Mouse (Mus musculus): ENCODE data around the gene Dab2ip. TPM values are rescaled to one million over a fixed set of nuclear protein-coding genes. Genes with fewer than 3 reads are reported as not detected.

Dab2ip gene
- total and polyA plus RNA-seq, 3 experiments: 0.02 to 2.2 (median 0.16) TPM

- Histone ChIP-seq H3K4me3 (ENCODE audit: low read depth, low read length) (no peak overlapping the region), H3K4me1 (ENCODE audit: insufficient read depth, low read depth, low read length) (no peaks in the 10 kb centered on the region), H3K27me3 (ENCODE audit: insufficient read depth, low read length) (peaks cover 40% of the 10 kb centered on the region), H3K36me3 (replicated peaks) (no peaks in the 10 kb centered on the region), H3K9me3 (replicated peaks) (no peaks in the 10 kb centered on the region)
- TF ChIP-seq TAL1 (conservative IDR thresholded peaks at IDR 0.05; ENCODE audit: low read depth, low read length): no peak
- TF ChIP-seq GATA2 (IDR thresholded peaks at IDR 0.05; ENCODE audit: borderline replicate concordance, low read depth, low read length): no peak
- TF ChIP-seq POLR2AphosphoS5 (IDR thresholded peaks at IDR 0.05; ENCODE audit: insufficient replicate concordance, low read depth, low read length): no peak
- no peak for TF ChIP-seq CTCF (IDR thresholded peaks at IDR 0.05; ENCODE audit: low read depth, low read length)
- no peak for TF ChIP-seq GATA1 (IDR thresholded peaks at IDR 0.05; ENCODE audit: borderline replicate concordance, low read length)
- ATAC-seq (ENCODE audit: extremely low read depth, insufficient number of reproducible peaks, low FRiP score, poor library complexity, severe bottlenecking) (no peak), DNase-seq (ENCODE audit: low spot score) (no peak)
Observed at GRCm38 (mm10) chr2:35750533-35751141, 192.6 kb downstream of the Dab2ip start.

GRCm38 (mm10) chr2:35751781-35752505 is 193.9 kb downstream of the Dab2ip start:
- Histone ChIP-seq H3K4me3 (ENCODE audit: low read depth, low read length) (no peak overlapping the region), H3K27me3 (ENCODE audit: insufficient read depth, low read length) (peaks cover 44% of the 10 kb centered on the region), H3K36me3 (replicated peaks) (no peaks in the 10 kb centered on the region), H3K9me3 (replicated peaks) (no peaks in the 10 kb centered on the region), H3K4me1 (ENCODE audit: insufficient read depth, low read depth, low read length) (no peaks in the 10 kb centered on the region)
- DNase-seq (ENCODE audit: low spot score): no peak
- no peak for ATAC-seq (ENCODE audit: extremely low read depth, insufficient number of reproducible peaks, low FRiP score, poor library complexity, severe bottlenecking)
- TF ChIP-seq POLR2AphosphoS5 (IDR thresholded peaks at IDR 0.05; ENCODE audit: insufficient replicate concordance, low read depth, low read length) (no peak), GATA2 (IDR thresholded peaks at IDR 0.05; ENCODE audit: borderline replicate concordance, low read depth, low read length) (no peak), CTCF (IDR thresholded peaks at IDR 0.05; ENCODE audit: low read depth, low read length) (no peak), GATA1 (IDR thresholded peaks at IDR 0.05; ENCODE audit: borderline replicate concordance, low read length) (no peak), TAL1 (conservative IDR thresholded peaks at IDR 0.05; ENCODE audit: low read depth, low read length) (no peak)

- DNase-seq (ENCODE audit: low spot score) (no peak), ATAC-seq (ENCODE audit: extremely low read depth, insufficient number of reproducible peaks, low FRiP score, poor library complexity, severe bottlenecking) (no peak)
- TF ChIP-seq CTCF (IDR thresholded peaks at IDR 0.05; ENCODE audit: low read depth, low read length) (no peak), GATA2 (IDR thresholded peaks at IDR 0.05; ENCODE audit: borderline replicate concordance, low read depth, low read length) (no peak), TAL1 (conservative IDR thresholded peaks at IDR 0.05; ENCODE audit: low read depth, low read length) (no peak)
- Histone ChIP-seq H3K4me1 (ENCODE audit: insufficient read depth, low read depth, low read length) (no peaks in the 10 kb centered on the region), H3K9me3 (replicated peaks) (no peaks in the 10 kb centered on the region), H3K36me3 (replicated peaks) (no peaks in the 10 kb centered on the region), H3K27me3 (ENCODE audit: insufficient read depth, low read length) (peaks cover 44% of the 10 kb centered on the region), H3K4me3 (ENCODE audit: low read depth, low read length) (no peak overlapping the region)
Observed at GRCm38 (mm10) chr2:35756467-35756866, 198.4 kb downstream of the Dab2ip start.

- Histone ChIP-seq H3K9me3 (replicated peaks) (no peaks in the 10 kb centered on the region), H3K27me3 (ENCODE audit: insufficient read depth, low read length) (peaks cover 27% of the 10 kb centered on the region), H3K4me1 (ENCODE audit: insufficient read depth, low read depth, low read length) (no peaks in the 10 kb centered on the region), H3K4me3 (ENCODE audit: low read depth, low read length) (no peak overlapping the region), H3K36me3 (replicated peaks) (no peaks in the 10 kb centered on the region)
- ATAC-seq (ENCODE audit: extremely low read depth, insufficient number of reproducible peaks, low FRiP score, poor library complexity, severe bottlenecking) (no peak), DNase-seq (ENCODE audit: low spot score) (no peak)
- TF ChIP-seq POLR2AphosphoS5 (IDR thresholded peaks at IDR 0.05; ENCODE audit: insufficient replicate concordance, low read depth, low read length): no peak
- no peak for TF ChIP-seq GATA2 (IDR thresholded peaks at IDR 0.05; ENCODE audit: borderline replicate concordance, low read depth, low read length)
- no peak for TF ChIP-seq CTCF (IDR thresholded peaks at IDR 0.05; ENCODE audit: low read depth, low read length)
- no peak for TF ChIP-seq TAL1 (conservative IDR thresholded peaks at IDR 0.05; ENCODE audit: low read depth, low read length)
Observed at GRCm38 (mm10) chr2:35760352-35760751, 202.3 kb downstream of the Dab2ip start.

- DNase-seq (ENCODE audit: low spot score) (no peak), ATAC-seq (ENCODE audit: extremely low read depth, insufficient number of reproducible peaks, low FRiP score, poor library complexity, severe bottlenecking) (no peak)
Observed at GRCm38 (mm10) chr2:35760867-35761266, 202.8 kb downstream of the Dab2ip start.

GRCm38 (mm10) chr2:35761458-35761857 is 203.4 kb downstream of the Dab2ip start:
- DNase-seq (ENCODE audit: low spot score): no peak
- TF ChIP-seq GATA2 (IDR thresholded peaks at IDR 0.05; ENCODE audit: borderline replicate concordance, low read depth, low read length) (no peak), POLR2AphosphoS5 (IDR thresholded peaks at IDR 0.05; ENCODE audit: insufficient replicate concordance, low read depth, low read length) (no peak), GATA1 (IDR thresholded peaks at IDR 0.05; ENCODE audit: borderline replicate concordance, low read length) (no peak), TAL1 (conservative IDR thresholded peaks at IDR 0.05; ENCODE audit: low read depth, low read length) (no peak), CTCF (IDR thresholded peaks at IDR 0.05; ENCODE audit: low read depth, low read length) (no peak)
- no peak for ATAC-seq (ENCODE audit: extremely low read depth, insufficient number of reproducible peaks, low FRiP score, poor library complexity, severe bottlenecking)
- Histone ChIP-seq H3K9me3 (replicated peaks) (no peaks in the 10 kb centered on the region), H3K4me3 (ENCODE audit: low read depth, low read length) (no peak overlapping the region), H3K36me3 (replicated peaks) (no peaks in the 10 kb centered on the region), H3K4me1 (ENCODE audit: insufficient read depth, low read depth, low read length) (no peaks in the 10 kb centered on the region), H3K27me3 (ENCODE audit: insufficient read depth, low read length) (peaks cover 24% of the 10 kb centered on the region)

More at GRCm38 (mm10) chr2:35760867-35761266, 202.8 kb downstream of the Dab2ip start:
- TF ChIP-seq CTCF (IDR thresholded peaks at IDR 0.05; ENCODE audit: low read depth, low read length) (no peak), POLR2AphosphoS5 (IDR thresholded peaks at IDR 0.05; ENCODE audit: insufficient replicate concordance, low read depth, low read length) (no peak), GATA1 (IDR thresholded peaks at IDR 0.05; ENCODE audit: borderline replicate concordance, low read length) (no peak), TAL1 (conservative IDR thresholded peaks at IDR 0.05; ENCODE audit: low read depth, low read length) (no peak), GATA2 (IDR thresholded peaks at IDR 0.05; ENCODE audit: borderline replicate concordance, low read depth, low read length) (no peak)
- no peak overlapping the region for H3K4me3 ChIP-seq (ENCODE audit: low read depth, low read length)
- no peaks in the 10 kb centered on the region for H3K9me3 ChIP-seq (replicated peaks)
- no peaks in the 10 kb centered on the region for H3K4me1 ChIP-seq (ENCODE audit: insufficient read depth, low read depth, low read length)
- peaks cover 23% of the 10 kb centered on the region for H3K27me3 ChIP-seq (ENCODE audit: insufficient read depth, low read length)
- no peaks in the 10 kb centered on the region for H3K36me3 ChIP-seq (replicated peaks)

All from G1E (cell line).